Mouse (Mus musculus): ENCODE results near the gene Fzd1.

The Fzd1 gene

GRCm38 (mm10) chr5:4742722-4743121 lies 15.1 kb downstream of the Fzd1 start:
- no peak for DNase-seq

GRCm38 (mm10) chr5:4737013-4737412 lies 20.8 kb downstream of the Fzd1 start:
- DNase-seq = no peak

- no peak for DNase-seq
Measured at GRCm38 (mm10) chr5:4735461-4735860, 22.4 kb downstream of the Fzd1 start.

- DNase-seq = no peak
Measured at GRCm38 (mm10) chr5:4733239-4733638, 24.6 kb downstream of the Fzd1 start.

GRCm38 (mm10) chr5:4732241-4733229 lies 25.3 kb downstream of the Fzd1 start:
- DNase-seq = no peak

GRCm38 (mm10) chr5:4731743-4732215 lies 26.1 kb downstream of the Fzd1 start:
- no peak for DNase-seq

GRCm38 (mm10) chr5:4731064-4731463 lies 26.8 kb downstream of the Fzd1 start:
- DNase-seq = no peak

Measured in thymus, postnatal 36 days (tissue).